Mouse (Mus musculus) small intestine, adult 2 months (tissue): ENCODE data around the gene Trim34b.
"Not testable (repeated sequence)": the region's sequence is repeated elsewhere in the genome, so short reads cannot be mapped to it uniquely, and the experiment has no call there.

ENCODE experiments used
- CTCF ChIP-seq: fragments of 200-500 bp; IDR thresholded peaks from 2 replicates; pipeline ENCODE4 v1.5.1; 2012; ENCODE audit warnings: low read depth, mild to moderate bottlenecking, control low read depth, inconsistent platforms, low read length, moderate library complexity, mixed read lengths; ENCODE audit not compliant: insufficient replicate concordance, insufficient read length; ENCODE audit errors: extremely low read depth
- POLR2A ChIP-seq: fragments of 200-500 bp; IDR thresholded peaks from 2 replicates; pipeline ENCODE4 v1.6.1; 2012; ENCODE audit warnings: low read depth, mild to moderate bottlenecking, control low read depth, inconsistent platforms, low read length, moderate library complexity

DNA sequence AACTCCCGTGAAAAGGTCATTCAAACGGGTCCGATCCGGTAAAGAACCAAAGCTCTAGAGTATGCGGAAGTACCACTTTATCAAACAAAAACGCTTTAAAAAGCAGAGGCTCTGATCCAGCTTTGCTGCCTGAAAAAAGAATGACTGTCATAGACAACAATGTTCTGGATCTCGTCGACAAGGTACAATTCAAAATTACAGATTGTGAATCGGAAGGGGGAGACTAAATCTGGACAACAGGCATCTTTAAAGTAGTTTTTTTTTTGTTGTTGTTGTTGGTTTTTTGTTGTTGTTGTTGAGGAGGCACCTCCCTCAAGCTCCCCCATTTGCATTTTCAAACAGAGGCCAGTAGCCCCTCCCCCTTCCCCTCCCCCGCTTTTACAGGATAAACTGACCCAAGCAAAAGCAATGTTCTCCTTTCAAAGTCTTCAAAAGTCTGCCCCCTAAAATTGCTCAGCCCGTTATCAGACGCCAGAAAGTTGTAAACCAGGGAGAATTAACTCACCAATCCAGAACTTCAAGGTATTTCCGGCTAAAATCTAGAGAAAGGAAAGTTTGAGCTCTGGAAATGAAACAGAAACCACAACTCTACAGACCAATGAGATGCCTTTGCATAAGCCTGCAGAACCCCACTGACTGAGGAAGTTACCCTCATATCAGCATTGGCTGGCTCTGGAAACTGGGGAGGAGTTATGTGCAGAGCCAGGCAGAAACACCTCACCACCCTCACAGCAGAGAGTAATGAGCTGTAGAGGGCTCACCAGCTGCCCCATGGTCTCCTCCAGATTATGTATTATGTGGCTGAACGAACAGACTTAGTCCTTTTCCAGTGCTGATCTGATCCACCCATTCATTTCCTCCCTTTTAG lies 41.5 kb upstream of the Trim34b start, which contains the start of gene Trim5:
- TF ChIP-seq CTCF, POLR2A: not testable (repeated sequence)
